Mouse (Mus musculus) left cerebral cortex, postnatal 10 days (tissue): ENCODE measurements around the gene Fam178b. TPM values are rescaled to one million over a fixed set of nuclear protein-coding genes. Genes with fewer than 3 reads are reported as not detected.

Source experiments
- DNase-seq, 2 experiments: peaks; one replicate each; pipeline ENCODE4 v3.0.0; 2021 to 2022; ENCODE audit warnings: low spot score in 2 of 2, mixed read lengths in 1 of 2; ENCODE audit errors: extremely low spot score in 1 of 2
- intact Hi-C: fragments of 180-260 bp; cut with DNase I; formaldehyde crosslinking; loops from one replicate; pipeline ENCODE4 v1.15.1; 2025
- total RNA-seq, 2 experiments: library from RNA; stranded (reverse); gene quantifications; 2 replicates each; pipeline ENCODE4 v1.2.3; 2021

Fam178b gene
- total RNA-seq, 2 experiments from 2014 or later: 0.69 TPM; not detected in 1

GRCm38 (mm10) chr1:36574196-36574955 lies 108.6 kb downstream of the Fam178b start:
- DNase-seq: no peak
- intact Hi-C loops: no loop called here

- intact Hi-C loops: no loop called here
- DNase-seq: no peak
Observed at GRCm38 (mm10) chr1:36573524-36573923, 109.5 kb downstream of the Fam178b start.

DNA sequence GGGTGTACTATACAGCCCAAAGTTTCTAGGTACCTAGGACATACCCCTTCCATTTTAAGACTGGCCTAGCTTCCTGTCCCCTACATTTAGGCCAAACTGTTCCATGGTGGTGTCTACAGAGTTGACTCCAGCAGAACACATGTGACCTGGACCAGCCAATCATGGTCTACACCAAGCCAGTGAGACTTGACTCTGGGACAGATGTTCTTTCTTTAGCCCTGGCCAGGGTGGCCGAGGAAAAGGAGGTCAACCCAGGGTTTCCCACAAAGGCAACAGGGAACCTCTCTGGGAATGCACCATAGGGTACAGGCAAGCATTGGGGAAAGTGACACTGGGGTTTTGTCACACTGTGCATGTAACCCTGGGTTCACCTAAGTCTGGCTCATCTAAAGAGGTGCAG lies 110.3 kb downstream of the Fam178b start:
- DNase-seq: no peak
- intact Hi-C loops: no loop called here

DNA sequence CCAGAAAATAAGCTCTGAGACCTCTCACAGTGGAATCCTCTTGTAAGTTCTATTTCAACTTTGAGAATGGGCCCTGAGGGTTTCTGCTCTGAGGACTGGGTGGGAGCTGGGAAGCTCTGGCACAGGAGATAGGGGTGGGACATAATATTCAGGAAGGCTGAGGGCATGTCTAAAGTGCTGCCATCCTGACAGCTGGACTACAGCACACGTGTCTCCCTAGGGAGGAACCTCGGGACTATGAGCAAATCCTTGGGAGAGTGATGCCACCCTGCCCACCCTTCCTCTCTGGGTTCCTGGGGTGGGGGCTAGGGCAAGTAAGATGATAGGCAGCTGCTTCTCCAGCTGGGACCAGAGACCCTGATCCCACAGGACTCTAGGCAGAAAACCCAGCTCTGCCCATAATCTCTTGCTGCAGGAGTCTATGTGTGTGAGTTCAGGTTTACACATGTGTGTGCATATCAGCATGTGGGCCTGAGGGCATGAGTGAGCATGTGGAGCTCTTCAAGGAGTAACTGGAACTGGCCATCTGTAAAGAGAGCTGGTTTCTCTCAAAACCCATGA lies 110.8 kb downstream of the Fam178b start:
- intact Hi-C loops: no loop called here
- DNase-seq: no peak

GRCm38 (mm10) chr1:36571627-36572026 lies 111.4 kb downstream of the Fam178b start:
- intact Hi-C loops: no loop called here
- DNase-seq: peak in 1 of 2 experiments; percentile 54

GRCm38 (mm10) chr1:36570320-36570719 lies 112.7 kb downstream of the Fam178b start:
- DNase-seq: no peak
- intact Hi-C loops: no loop called here

GRCm38 (mm10) chr1:36569694-36570276 lies 113.2 kb downstream of the Fam178b start:
- peak in 1 of 2 experiments; percentile 45 for DNase-seq
- intact Hi-C loops: loop anchor here (5.0 kb wide), 1 partner anchor 73 kb away; no protein-coding TSS in a partner anchor

GRCm38 (mm10) chr1:36568776-36569175 lies 114.2 kb downstream of the Fam178b start:
- intact Hi-C loops: loop anchor here (5.0 kb wide), 1 partner anchor 74 kb away; no protein-coding TSS in a partner anchor
- no peak for DNase-seq

- no peak for DNase-seq
- intact Hi-C loops: loop anchor here (5.0 kb wide), 1 partner anchor 74 kb away; no protein-coding TSS in a partner anchor
Observed at GRCm38 (mm10) chr1:36567818-36568603, 115.0 kb downstream of the Fam178b start.

DNA sequence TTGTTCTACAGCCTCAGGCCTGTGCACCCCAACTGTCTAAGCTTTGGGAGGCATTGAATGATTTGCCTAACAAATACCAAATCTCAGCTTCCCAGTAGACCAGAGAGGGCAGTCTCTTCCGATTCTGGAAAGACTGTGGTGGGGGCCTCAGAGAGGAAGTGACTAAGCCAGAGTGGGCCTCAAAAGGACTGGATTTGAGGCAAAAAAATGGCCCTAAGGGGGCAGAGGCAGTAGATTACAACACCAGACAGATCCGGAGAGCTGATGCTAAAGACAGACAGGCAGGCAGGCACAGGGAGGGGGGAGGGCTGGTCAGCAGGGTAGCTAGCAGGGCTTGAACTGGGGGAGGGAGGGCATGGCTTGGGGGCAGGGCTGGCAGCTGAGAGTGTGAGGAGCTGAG lies 116.6 kb downstream of the Fam178b start:
- intact Hi-C loops: loop anchor here (5.0 kb wide), 1 partner anchor 76 kb away; no protein-coding TSS in a partner anchor
- DNase-seq: no peak

GRCm38 (mm10) chr1:36564101-36564500 lies 118.9 kb downstream of the Fam178b start:
- intact Hi-C loops: no loop called here
- DNase-seq: no peak

GRCm38 (mm10) chr1:36563632-36564031 lies 119.4 kb downstream of the Fam178b start:
- DNase-seq: no peak
- intact Hi-C loops: no loop called here

- intact Hi-C loops: no loop called here
- DNase-seq: no peak
Observed at GRCm38 (mm10) chr1:36563197-36563596, 119.8 kb downstream of the Fam178b start.

- intact Hi-C loops: no loop called here
- no peak for DNase-seq
Observed at GRCm38 (mm10) chr1:36562388-36562787, 120.6 kb downstream of the Fam178b start.

DNA sequence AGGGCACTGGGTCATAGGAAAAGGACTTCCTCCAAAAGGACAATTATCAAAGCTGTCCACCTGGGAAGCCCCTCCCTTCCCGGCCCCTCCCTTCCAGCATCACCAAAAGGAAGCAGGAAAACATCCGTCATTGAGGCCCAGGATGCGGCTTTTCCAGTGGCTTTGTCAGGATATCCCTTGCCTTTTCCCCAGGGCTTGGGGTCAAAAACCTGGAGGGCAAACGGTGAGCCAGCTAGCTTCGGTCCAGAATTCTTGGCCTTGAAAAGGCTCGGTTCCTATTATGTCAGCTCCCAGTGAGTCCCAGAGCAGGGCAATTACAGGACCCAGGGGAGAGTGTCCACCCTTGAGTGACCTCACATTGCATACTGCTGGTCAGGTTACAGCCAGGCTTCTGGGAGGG lies 122.1 kb downstream of the Fam178b start:
- intact Hi-C loops: no loop called here
- no peak for DNase-seq

DNA sequence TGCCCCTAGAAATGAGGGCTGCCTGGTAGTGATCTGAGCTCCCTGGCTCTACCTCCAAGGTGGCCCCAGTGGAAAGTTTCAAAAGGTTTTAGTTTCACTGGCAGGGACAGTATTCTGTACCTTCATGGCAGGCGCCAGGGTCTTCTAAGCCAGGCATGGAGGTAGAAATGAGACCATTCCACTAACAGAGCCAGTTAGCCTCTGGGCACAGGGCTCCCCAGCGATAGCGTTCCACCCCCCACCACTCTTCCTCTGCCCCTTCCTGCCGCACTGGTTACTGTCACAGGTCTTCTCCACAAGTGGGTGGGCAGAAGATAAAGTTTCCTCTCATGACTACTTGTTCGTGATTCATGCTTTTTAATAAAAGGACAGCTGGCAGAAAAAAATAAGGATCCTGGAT lies 123.1 kb downstream of the Fam178b start:
- intact Hi-C loops: loop anchor here (5.0 kb wide), 2 partner anchors 57 to 77 kb away; no protein-coding TSS in a partner anchor

DNA sequence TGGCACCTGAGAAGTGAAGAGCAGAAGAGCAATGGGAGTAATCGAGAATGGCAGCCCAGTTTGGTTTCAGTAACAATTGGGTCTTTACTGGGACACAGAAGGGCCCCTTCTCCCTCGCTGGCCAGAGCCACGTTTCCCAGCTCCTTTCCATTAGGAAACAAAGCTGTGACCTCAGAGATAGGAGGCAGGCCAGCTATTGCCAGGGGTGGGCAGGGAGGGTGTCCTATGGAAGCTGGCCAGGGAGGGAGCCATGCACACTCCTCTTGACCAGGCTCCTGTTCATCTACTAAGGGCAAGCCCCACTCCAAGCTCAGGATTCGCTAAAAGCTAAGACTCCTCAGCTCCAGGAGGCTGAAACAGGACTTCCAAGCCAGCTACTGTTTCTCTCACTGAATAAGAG lies 123.7 kb downstream of the Fam178b start:
- DNase-seq: no peak
- intact Hi-C loops: loop anchor here (5.0 kb wide), 2 partner anchors 58 to 78 kb away; no protein-coding TSS in a partner anchor

More for the DNA sequence above, 123.1 kb downstream of the Fam178b start:
- DNase-seq: no peak

GRCm38 (mm10) chr1:36558031-36558993 lies 124.7 kb downstream of the Fam178b start, which contains the start of gene Sema4c:
Gene Sema4c, minus strand, starts transcription at chr1:36558349.
- peak; percentile 62 to 90 for DNase-seq

More at GRCm38 (mm10) chr1:36558031-36558993, 124.7 kb downstream of the Fam178b start, which contains the start of gene Sema4c:
- intact Hi-C loops: loop anchor here (5.0 kb wide), 2 partner anchors 59 to 79 kb away; no protein-coding TSS in a partner anchor
